Mouse (Mus musculus) kidney, embryonic 14.5 days (tissue): ENCODE results near the gene Fbln5. TPM values are rescaled to one million over a fixed set of nuclear protein-coding genes. Genes with fewer than 3 reads are reported as not detected.

Source experiments
- ATAC-seq: fragments of 200-750 bp; cut with Nextera tagmentation; 2 replicates; pipeline ENCODE4 v1.8.0; 2017; ENCODE audit warnings: moderate number of reproducible peaks, mild to moderate bottlenecking, moderate TSS enrichment, moderate library complexity; ENCODE audit not compliant: low FRiP score, low TSS enrichment
- H3K27ac ChIP-seq: fragments of 300-500 bp; sonication (generic); 2 replicates; pipeline ENCODE4 v1.5.1; 2014; ENCODE audit warnings: low read depth, mild to moderate bottlenecking, low read length, moderate library complexity, mixed read lengths
- H3K27me3 ChIP-seq: fragments of 300-500 bp; sonication (generic); 2 replicates; pipeline ENCODE4 v1.6.1; 2014; ENCODE audit warnings: mild to moderate bottlenecking, low read length; ENCODE audit not compliant: control insufficient read depth, insufficient read depth
- H3K36me3 ChIP-seq: fragments of 300-500 bp; sonication (generic); 2 replicates; pipeline ENCODE4 v1.6.1; 2014; ENCODE audit warnings: low read length, mixed read lengths; ENCODE audit not compliant: control insufficient read depth, insufficient read depth
- H3K4me1 ChIP-seq: fragments of 300-500 bp; sonication (generic); 2 replicates; pipeline ENCODE4 v1.6.1; 2014; ENCODE audit warnings: low read length, mixed read lengths; ENCODE audit not compliant: control insufficient read depth, insufficient read depth
- H3K4me2 ChIP-seq: fragments of 300-500 bp; sonication (generic); replicated peaks from 2 replicates; pipeline ENCODE4 v1.6.1; 2014; ENCODE audit warnings: low read depth, mild to moderate bottlenecking, low read length
- H3K4me3 ChIP-seq: fragments of 300-500 bp; sonication (generic); 2 replicates; pipeline ENCODE4 v1.5.1; 2014; ENCODE audit warnings: mild to moderate bottlenecking, low read length
- H3K9ac ChIP-seq: fragments of 300-500 bp; sonication (generic); 2 replicates; pipeline ENCODE4 v1.6.1; 2014; ENCODE audit warnings: low read depth, mild to moderate bottlenecking, low read length, moderate library complexity
- H3K9me3 ChIP-seq: fragments of 300-500 bp; sonication (generic); 2 replicates; pipeline ENCODE4 v1.6.1; 2016; ENCODE audit warnings: low read length; ENCODE audit not compliant: control insufficient read depth
- WGBS: fragments of 180-500 bp; shearing (Covaris S2); extraction: QIAGEN DNeasy Blood & Tissue Kit; methylation state at CpG from one replicate; pipeline ENCODE4 v1.1.7; 2014; 5-methylcytosine and 5-hydroxymethylcytosine counted together
- polyA plus RNA-seq: library from polyadenylated mRNA; unstranded; fragments of >200 nt; fragmentation: Nextera tagmentation; extraction: Ambion mirVana; gene quantifications from 2 replicates; pipeline ENCODE4 v1.2.1, GENCODE M21; 2014

Gene Fbln5
- polyA plus RNA-seq, 1 experiment from 2014 or later: 51.3 TPM

DNA sequence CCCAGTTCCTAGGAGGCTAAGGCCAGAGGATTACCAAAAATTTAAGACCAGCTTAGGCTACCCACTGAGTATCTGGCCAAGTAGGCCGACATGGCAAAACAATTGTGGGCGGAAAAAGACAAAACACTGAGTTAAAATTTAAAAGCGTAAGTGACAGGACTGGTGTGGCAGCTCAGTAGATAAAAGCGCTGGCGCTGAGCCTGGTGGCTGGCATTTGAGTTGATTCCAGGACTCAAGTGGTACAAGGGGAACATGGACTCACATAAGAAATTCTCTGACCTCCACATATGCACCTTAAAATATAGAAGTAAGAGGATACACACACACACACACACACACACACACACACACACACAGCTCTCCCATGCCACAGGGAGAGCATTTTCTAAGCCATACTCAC lies 42.5 kb downstream of the Fbln5 start:
- no peaks in the 10 kb centered on the region for H3K9me3 ChIP-seq
- H3K36me3 ChIP-seq: no peaks in the 10 kb centered on the region
- no peak overlapping the region for H3K4me2 ChIP-seq
- 94% methylated on average over 5 of the region's 5 CpGs for WGBS
- no peaks in the 10 kb centered on the region for H3K27me3 ChIP-seq
- H3K4me3 ChIP-seq: no peak overlapping the region
- no peak overlapping the region for H3K9ac ChIP-seq
- H3K27ac ChIP-seq: no peak overlapping the region
- ATAC-seq: no peak
- H3K4me1 ChIP-seq: no peaks in the 10 kb centered on the region

DNA sequence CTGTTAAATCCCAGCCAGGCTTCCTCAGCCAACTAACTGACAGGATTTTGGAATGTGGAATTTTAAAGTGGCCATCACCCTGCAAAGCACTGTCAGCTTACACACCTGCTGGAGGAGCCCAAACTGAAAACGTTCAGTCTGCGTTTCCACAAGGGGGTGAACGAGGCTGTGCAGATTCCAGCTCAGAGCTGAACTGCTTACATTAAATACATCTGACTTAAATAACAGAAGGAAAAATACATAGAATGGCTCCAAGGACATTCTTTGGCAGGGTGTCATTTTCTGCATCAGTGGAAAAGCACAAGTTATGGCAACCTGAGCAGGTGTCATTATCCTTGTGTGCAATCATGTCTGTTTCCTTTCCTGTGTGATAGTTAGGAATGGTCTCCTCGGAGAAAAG lies 44.7 kb downstream of the Fbln5 start:
- Histone ChIP-seq H3K27ac (no peak overlapping the region), H3K9ac (no peak overlapping the region), H3K27me3 (no peaks in the 10 kb centered on the region), H3K9me3 (no peaks in the 10 kb centered on the region), H3K4me3 (no peak overlapping the region), H3K36me3 (no peaks in the 10 kb centered on the region), H3K4me2 (no peak overlapping the region), H3K4me1 (no peaks in the 10 kb centered on the region)
- no peak for ATAC-seq
- WGBS: 50% methylated on average over 4 of the region's 4 CpGs

DNA sequence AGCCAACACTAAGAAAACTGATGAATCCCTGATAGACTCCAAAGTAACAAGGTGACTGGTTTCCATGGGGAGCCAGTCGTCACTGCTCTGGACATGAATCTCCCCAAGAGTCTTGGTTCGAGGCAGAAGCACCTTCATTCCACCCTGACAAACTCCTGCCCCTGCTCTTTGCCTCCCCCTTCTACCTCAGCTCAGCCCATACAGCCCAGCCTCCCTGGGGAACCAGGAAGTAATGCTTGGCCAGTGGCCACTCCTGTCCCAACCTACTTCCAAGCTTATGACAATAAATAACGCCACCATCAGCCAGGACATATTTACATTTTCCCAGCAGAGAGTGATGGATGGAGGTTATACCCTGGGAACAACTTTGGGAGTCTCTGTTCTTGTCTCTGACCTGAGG lies 45.9 kb downstream of the Fbln5 start:
- Histone ChIP-seq H3K9ac (no peak overlapping the region), H3K9me3 (no peaks in the 10 kb centered on the region), H3K4me1 (no peaks in the 10 kb centered on the region), H3K27ac (no peak overlapping the region), H3K36me3 (no peaks in the 10 kb centered on the region), H3K27me3 (no peaks in the 10 kb centered on the region), H3K4me2 (no peak overlapping the region), H3K4me3 (no peak overlapping the region)
- 43% methylated on average over 3 of the region's 3 CpGs for WGBS
- peak; percentile 58 for ATAC-seq

DNA sequence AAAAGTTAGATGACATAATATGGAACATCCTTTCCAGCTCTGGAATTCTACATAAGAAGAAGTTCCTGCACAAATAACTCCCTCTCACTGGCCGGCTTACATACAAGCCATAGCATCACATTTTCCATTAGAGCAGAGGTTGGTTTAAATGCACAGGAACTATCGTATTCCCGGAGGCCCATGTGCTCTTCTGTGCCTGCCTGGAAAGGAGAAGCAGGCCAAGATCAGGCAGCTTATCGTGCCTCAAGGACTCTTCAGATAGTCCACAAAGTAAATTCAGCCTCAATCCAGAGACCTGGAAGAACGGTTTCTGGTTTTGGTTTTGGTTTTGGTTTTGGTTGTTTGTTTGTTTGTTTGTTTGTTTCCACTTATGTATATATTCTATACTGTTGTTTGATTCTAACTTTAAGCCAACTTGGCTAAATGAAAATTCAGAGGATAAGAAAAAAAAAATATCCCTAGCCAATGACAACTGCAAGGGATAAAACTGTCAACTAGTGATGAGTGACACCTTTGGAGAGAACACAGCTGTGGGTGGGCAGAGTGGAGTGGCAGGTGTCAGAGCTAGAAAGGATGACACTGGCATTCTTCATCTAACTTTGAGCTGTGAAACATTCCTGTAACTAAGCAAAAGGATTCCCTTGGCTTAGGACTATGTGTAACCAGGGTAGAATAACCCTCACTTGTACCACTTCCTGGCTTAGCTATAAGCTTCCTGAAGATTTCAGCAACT lies 48.4 kb downstream of the Fbln5 start:
- Histone ChIP-seq H3K4me1 (no peaks in the 10 kb centered on the region), H3K9ac (no peak overlapping the region), H3K36me3 (no peaks in the 10 kb centered on the region), H3K27me3 (no peaks in the 10 kb centered on the region), H3K4me2 (no peak overlapping the region), H3K27ac (no peak overlapping the region), H3K4me3 (no peak overlapping the region), H3K9me3 (no peaks in the 10 kb centered on the region)
- no peak for ATAC-seq
- WGBS: 87% methylated on average over 5 of the region's 5 CpGs

DNA sequence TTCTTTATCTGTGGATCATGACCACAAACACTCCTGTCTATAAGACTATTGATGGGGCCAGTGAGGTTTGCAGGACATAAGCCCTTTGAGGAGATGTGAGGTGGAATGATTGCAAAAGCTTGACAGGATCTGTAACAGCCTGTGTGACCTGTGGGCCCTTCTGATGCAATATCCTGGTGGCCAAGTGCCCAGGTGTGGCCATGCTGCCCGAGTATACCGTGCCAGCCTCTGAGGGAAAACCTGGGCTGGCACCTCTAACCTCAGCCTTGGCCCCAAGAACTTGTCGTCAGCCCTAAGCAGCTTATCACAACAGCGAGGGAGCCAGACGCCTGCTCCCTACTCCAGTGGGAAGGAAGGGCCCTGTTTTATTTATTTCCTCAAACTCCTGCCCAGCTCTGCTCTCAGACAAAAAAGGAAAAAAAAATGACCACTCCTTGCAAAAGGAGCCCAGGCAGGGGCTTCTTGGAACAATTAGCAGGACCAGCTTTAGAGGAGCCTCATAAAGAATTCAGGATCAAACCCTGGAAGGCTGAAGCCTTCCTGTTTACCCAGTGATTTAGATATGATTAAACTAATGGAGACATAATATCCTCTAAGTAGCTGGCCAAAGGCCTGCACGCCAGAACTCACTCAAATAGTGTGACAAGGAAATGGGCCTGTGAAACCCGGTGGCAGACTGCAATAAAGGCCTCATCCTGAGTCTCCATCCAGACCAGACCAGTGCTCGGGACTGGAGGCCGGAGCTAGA lies 51.4 kb downstream of the Fbln5 start:
- Histone ChIP-seq H3K4me2 (no peak overlapping the region), H3K36me3 (no peaks in the 10 kb centered on the region), H3K9me3 (no peaks in the 10 kb centered on the region), H3K4me1 (no peaks in the 10 kb centered on the region), H3K9ac (no peak overlapping the region), H3K27me3 (no peaks in the 10 kb centered on the region), H3K4me3 (no peak overlapping the region), H3K27ac (no peak overlapping the region)
- ATAC-seq: no peak
- WGBS: 53% methylated on average over 9 of the region's 9 CpGs

GRCm38 (mm10) chr12:101766228-101766852 lies 52.5 kb downstream of the Fbln5 start:
- no peaks in the 10 kb centered on the region for H3K36me3 ChIP-seq
- H3K9me3 ChIP-seq: no peaks in the 10 kb centered on the region
- WGBS: 78% methylated on average over 3 of the region's 3 CpGs
- no peak overlapping the region for H3K4me3 ChIP-seq
- H3K4me1 ChIP-seq: no peaks in the 10 kb centered on the region
- H3K9ac ChIP-seq: no peak overlapping the region
- no peak for ATAC-seq
- H3K27ac ChIP-seq: no peak overlapping the region
- H3K27me3 ChIP-seq: no peaks in the 10 kb centered on the region
- no peak overlapping the region for H3K4me2 ChIP-seq

DNA sequence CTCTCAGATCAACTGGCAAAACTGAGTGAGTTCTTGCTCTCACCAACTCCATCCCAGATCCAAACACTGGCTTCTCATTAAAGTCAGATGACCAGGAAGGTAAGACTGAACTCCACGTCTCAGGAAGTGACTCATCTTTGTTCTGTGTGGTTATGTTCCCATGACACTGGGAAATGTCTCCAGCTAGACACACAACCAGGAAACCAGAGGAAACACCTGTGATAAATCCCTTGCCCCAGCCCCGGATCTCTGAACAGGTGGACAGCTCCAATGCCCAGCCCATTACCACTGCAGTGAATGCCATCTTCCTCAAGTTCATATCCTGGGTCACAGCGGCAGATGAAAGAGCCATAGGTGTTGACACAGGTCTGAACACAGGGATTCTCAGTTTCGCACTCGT lies 54.0 kb downstream of the Fbln5 start:
- Histone ChIP-seq H3K27ac (no peak overlapping the region), H3K36me3 (no peaks in the 10 kb centered on the region), H3K4me3 (no peak overlapping the region), H3K27me3 (no peaks in the 10 kb centered on the region), H3K9me3 (no peaks in the 10 kb centered on the region), H3K9ac (no peak overlapping the region), H3K4me2 (no peak overlapping the region), H3K4me1 (no peaks in the 10 kb centered on the region)
- no peak for ATAC-seq
- WGBS: 74% methylated on average over 5 of the region's 5 CpGs

GRCm38 (mm10) chr12:101763065-101763464 lies 55.8 kb downstream of the Fbln5 start:
- Histone ChIP-seq H3K27me3 (no peaks in the 10 kb centered on the region), H3K9ac (no peak overlapping the region), H3K9me3 (no peaks in the 10 kb centered on the region), H3K4me1 (no peaks in the 10 kb centered on the region), H3K27ac (no peak overlapping the region), H3K4me3 (no peak overlapping the region), H3K4me2 (no peak overlapping the region), H3K36me3 (no peaks in the 10 kb centered on the region)
- ATAC-seq: no peak
- WGBS: 49% methylated on average over 3 of the region's 3 CpGs

DNA sequence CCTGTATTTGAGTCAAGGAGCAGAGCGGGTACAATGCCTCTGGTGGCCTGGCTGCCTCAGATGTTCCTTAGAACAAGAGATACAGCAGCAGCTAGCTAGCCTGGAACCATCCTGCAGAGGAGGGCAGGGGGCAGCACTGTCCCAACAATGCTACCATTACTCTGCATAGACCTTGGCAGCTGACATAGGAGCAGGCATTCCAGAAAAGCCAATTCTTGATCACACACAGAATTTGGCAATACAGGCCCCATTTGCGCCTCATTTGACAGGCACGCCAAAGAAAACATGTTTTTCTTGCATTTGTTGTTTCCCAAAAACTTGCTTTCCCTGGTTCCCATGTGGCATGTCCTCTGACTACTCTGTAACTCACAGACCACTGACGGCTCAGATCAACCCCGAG lies 56.8 kb downstream of the Fbln5 start:
- Histone ChIP-seq H3K4me1 (no peaks in the 10 kb centered on the region), H3K27ac (no peak overlapping the region), H3K4me3 (no peak overlapping the region), H3K9ac (no peak overlapping the region), H3K9me3 (no peaks in the 10 kb centered on the region), H3K36me3 (no peaks in the 10 kb centered on the region), H3K4me2 (no peak overlapping the region), H3K27me3 (no peaks in the 10 kb centered on the region)
- no peak for ATAC-seq
- 85% methylated on average over 5 of the region's 5 CpGs for WGBS
